Mouse (Mus musculus): Measurements from ENCODE around the gene Man1c1.

GRCm38 (mm10) chr4:134555956-134556580, 148.0 kb downstream of the Man1c1 start:
- TF ChIP-seq CTCF (IDR thresholded peaks at IDR 0.05; ENCODE audit: extremely low read depth, insufficient read depth, insufficient read length, insufficient replicate concordance) (no peak), POLR2A (IDR thresholded peaks at IDR 0.05; ENCODE audit: low read depth, low read length) (no peak)

Data from spleen, adult 2 months (tissue).